ENCODE assay signal across 8 mouse cellular contexts in the genomic region with DNA sequence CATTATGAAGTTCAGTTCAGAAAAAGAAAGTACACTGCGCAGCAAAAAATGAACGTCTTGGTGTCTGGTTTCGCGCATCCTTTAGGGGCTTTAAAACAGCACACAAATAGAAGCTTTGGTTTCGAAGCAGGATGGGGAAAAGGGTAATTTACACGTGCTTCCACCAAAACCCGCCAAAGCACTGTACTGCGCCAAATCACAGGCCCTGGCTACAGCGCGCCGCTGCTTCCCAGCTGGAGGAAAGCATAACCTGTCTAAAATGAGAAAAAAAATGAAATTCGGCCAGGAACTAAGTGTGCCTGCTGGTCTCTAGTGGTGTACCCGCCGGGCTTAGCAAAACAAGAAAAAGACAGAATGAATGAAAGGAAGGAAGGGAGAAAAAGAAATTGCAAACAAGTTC. TPM values are rescaled to one million over a fixed set of nuclear protein-coding genes. Genes with fewer than 3 reads are reported as not detected.
A peak's percentile ranks its signal among the peaks of the same experiment; 100 is the strongest.
DNase-seq lines count a peak whose midpoint lies in the region; ATAC-seq lines count a peak whose summit lies in the region.

No protein-coding gene starts in this region.

- no peaks in the 10 kb centered on the region for H3K9me3 ChIP-seq in megakaryocyte, embryonic 14.5 days
- H3K9me3 ChIP-seq in forebrain, embryonic 13.5 days (replicated peaks): no peaks in the 10 kb centered on the region
- no peaks in the 10 kb centered on the region for H3K9me3 ChIP-seq in hindbrain, embryonic 16.5 days (ENCODE audit: control insufficient read depth, low read length)
- no peaks in the 10 kb centered on the region for H3K9me3 ChIP-seq in limb, embryonic 10.5 days (replicated peaks)
- H3K9me3 ChIP-seq in midbrain, embryonic 14.5 days (ENCODE audit: control insufficient read depth, low read length): no peaks in the 10 kb centered on the region

- peak; percentile 73 for DNase-seq in brain, adult 2 months (ENCODE audit: low read depth, low spot score)
- DNase-seq in limb, embryonic 10.5 days (ENCODE audit: low spot score): peak; percentile 65
- no peak for DNase-seq in midbrain, embryonic 14.5 days
- peak; percentile 54 for DNase-seq in thymus, postnatal 0 days (ENCODE audit: low spot score)

- under 1% methylated on average over 14 of the region's 14 CpGs for WGBS in forebrain, embryonic 13.5 days
- under 1% methylated on average over 14 of the region's 14 CpGs for WGBS in hindbrain, embryonic 16.5 days
- under 1% methylated on average over 14 of the region's 14 CpGs for WGBS in limb, embryonic 10.5 days
- WGBS in midbrain, embryonic 14.5 days: 1% methylated on average over 14 of the region's 14 CpGs

- peak overlapping the region; percentile 51 for H3K9ac ChIP-seq in forebrain, embryonic 13.5 days
- H3K9ac ChIP-seq in hindbrain, embryonic 16.5 days (ENCODE audit: low read depth, low read length): peak overlapping the region; percentile 57
- peak overlapping the region; percentile 21; the same call in 1 of the 2 replicates for H3K9ac ChIP-seq in midbrain, embryonic 14.5 days (replicated peaks; ENCODE audit: low read length)

- ATAC-seq in megakaryocyte, adult 5-6 weeks (ENCODE audit: poor library complexity, severe bottlenecking): no peak
- no peak for ATAC-seq in forebrain, embryonic 13.5 days
- 0 out of 2 replicates have a peak, but pooled peaks have one; percentile 17 for ATAC-seq in hindbrain, embryonic 16.5 days
- no peak for ATAC-seq in midbrain, embryonic 14.5 days (ENCODE audit: low FRiP score, low TSS enrichment)

- H3K27ac ChIP-seq in forebrain, embryonic 13.5 days: peak overlapping the region; percentile 76
- peak overlapping the region; percentile 73 for H3K27ac ChIP-seq in hindbrain, embryonic 16.5 days (ENCODE audit: low read depth, low read length)
- H3K27ac ChIP-seq in limb, embryonic 10.5 days: peak overlapping the region; percentile 75; the same call in 1 of the 2 replicates
- H3K27ac ChIP-seq in midbrain, embryonic 14.5 days (replicated peaks; ENCODE audit: low read depth, low read length): 0 out of 2 replicates have a peak overlapping the region, but pooled peaks have one; percentile 21

- peaks cover 4% of the 10 kb centered on the region for H3K27me3 ChIP-seq in megakaryocyte, embryonic 14.5 days (replicated peaks)
- H3K27me3 ChIP-seq in forebrain, embryonic 13.5 days: peaks cover 17% of the 10 kb centered on the region; the same call in 1 of the 2 replicates
- no peaks in the 10 kb centered on the region for H3K27me3 ChIP-seq in hindbrain, embryonic 16.5 days (replicated peaks; ENCODE audit: control insufficient read depth, insufficient read depth, low read length)
- peaks cover 26% of the 10 kb centered on the region for H3K27me3 ChIP-seq in limb, embryonic 10.5 days (ENCODE audit: low read depth, poor library complexity, severe bottlenecking)
- no peaks in the 10 kb centered on the region; the same call in 1 of the 2 replicates for H3K27me3 ChIP-seq in midbrain, embryonic 14.5 days (ENCODE audit: control insufficient read depth, insufficient read depth, low read length)

- H3K4me1 ChIP-seq in megakaryocyte, embryonic 14.5 days: peaks cover 33% of the 10 kb centered on the region
- peaks cover 29% of the 10 kb centered on the region for H3K4me1 ChIP-seq in forebrain, embryonic 13.5 days
- H3K4me1 ChIP-seq in hindbrain, embryonic 16.5 days (ENCODE audit: control insufficient read depth, insufficient read depth, low read depth, low read length): peaks cover 18% of the 10 kb centered on the region
- H3K4me1 ChIP-seq in limb, embryonic 10.5 days: peaks cover 25% of the 10 kb centered on the region
- H3K4me1 ChIP-seq in midbrain, embryonic 14.5 days (ENCODE audit: control insufficient read depth, insufficient read depth, low read length): peaks cover 6% of the 10 kb centered on the region

- peak overlapping the region; percentile 80 for H3K4me2 ChIP-seq in forebrain, embryonic 13.5 days
- peak overlapping the region; percentile 72 for H3K4me2 ChIP-seq in hindbrain, embryonic 16.5 days (ENCODE audit: low read length)
- peak overlapping the region; percentile 80 for H3K4me2 ChIP-seq in midbrain, embryonic 14.5 days (ENCODE audit: low read length)

- peaks cover 18% of the 10 kb centered on the region for H3K36me3 ChIP-seq in megakaryocyte, embryonic 14.5 days (replicated peaks; ENCODE audit: low read length)
- peaks cover 14% of the 10 kb centered on the region for H3K36me3 ChIP-seq in forebrain, embryonic 13.5 days (ENCODE audit: poor library complexity, severe bottlenecking)
- peaks cover 3% of the 10 kb centered on the region; the same call in 1 of the 2 replicates for H3K36me3 ChIP-seq in hindbrain, embryonic 16.5 days (ENCODE audit: control insufficient read depth, insufficient read depth, low read length)
- H3K36me3 ChIP-seq in limb, embryonic 10.5 days: peaks cover 15% of the 10 kb centered on the region
- peaks cover 15% of the 10 kb centered on the region; the same call in 1 of the 2 replicates for H3K36me3 ChIP-seq in midbrain, embryonic 14.5 days (ENCODE audit: control insufficient read depth, insufficient read depth, low read length)

- peak overlapping the region; percentile 99 for H3K4me3 ChIP-seq in megakaryocyte, embryonic 14.5 days (replicated peaks)
- H3K4me3 ChIP-seq in forebrain, embryonic 13.5 days: peak overlapping the region; percentile 79
- H3K4me3 ChIP-seq in hindbrain, embryonic 16.5 days (ENCODE audit: low read length): peak overlapping the region; percentile 56
- H3K4me3 ChIP-seq in limb, embryonic 10.5 days: peak overlapping the region; percentile 77
- H3K4me3 ChIP-seq in midbrain, embryonic 14.5 days (replicated peaks; ENCODE audit: low read depth, low read length): peak overlapping the region; percentile 80

RNA-seq across cellular contexts. Expression of gene Actrt3, which starts 1.0 kb away (rescaled TPM):
- not detected in 2 replicates for polyA plus RNA-seq in megakaryocyte, embryonic 14.5 days (2012; ENCODE audit: insufficient read depth, low replicate concordance)
- total RNA-seq in megakaryocyte, adult 5-6 weeks (2015): 0.21 TPM in 1 of 2 replicates, not detected in the other
- total RNA-seq in megakaryocyte, adult 5-6 weeks (2017): not detected in 2 replicates
- 0.08 and 0.14 TPM in 2 replicates for polyA plus RNA-seq in forebrain, embryonic 13.5 days (2015; fragmentation: Nextera tagmentation; extraction: Ambion mirVana)
- polyA plus RNA-seq in hindbrain, embryonic 16.5 days (2015; fragmentation: Nextera tagmentation; extraction: Ambion mirVana): 0.90 and 0.98 TPM in 2 replicates
- 0.08 TPM in 1 of 2 replicates, not detected in the other for polyA plus RNA-seq in limb, embryonic 10.5 days (2016; fragmentation: Nextera tagmentation; extraction: Ambion mirVana)
- polyA plus RNA-seq in midbrain, embryonic 14.5 days (2014; fragmentation: Nextera tagmentation; extraction: Ambion mirVana): 0.15 and 0.38 TPM in 2 replicates
- polyA plus RNA-seq in thymus, postnatal 0 days (2015; fragmentation: Nextera tagmentation; extraction: Ambion mirVana): not detected in 2 replicates

RNA-seq across cellular contexts. Expression of gene Mynn, which starts 1.1 kb away (rescaled TPM):
- polyA plus RNA-seq in megakaryocyte, embryonic 14.5 days (2012; ENCODE audit: insufficient read depth, low replicate concordance): 0.15 and 0.45 TPM in 2 replicates
- 16.1 and 18.7 TPM in 2 replicates for total RNA-seq in megakaryocyte, adult 5-6 weeks (2015)
- 28.2 and 28.4 TPM in 2 replicates for total RNA-seq in megakaryocyte, adult 5-6 weeks (2017)
- 34.1 and 38.4 TPM in 2 replicates for polyA plus RNA-seq in forebrain, embryonic 13.5 days (2015; fragmentation: Nextera tagmentation; extraction: Ambion mirVana)
- polyA plus RNA-seq in hindbrain, embryonic 16.5 days (2015; fragmentation: Nextera tagmentation; extraction: Ambion mirVana): 25.5 and 31.0 TPM in 2 replicates
- 27.1 and 32.2 TPM in 2 replicates for polyA plus RNA-seq in limb, embryonic 10.5 days (2016; fragmentation: Nextera tagmentation; extraction: Ambion mirVana)
- 32.8 and 41.8 TPM in 2 replicates for polyA plus RNA-seq in midbrain, embryonic 14.5 days (2014; fragmentation: Nextera tagmentation; extraction: Ambion mirVana)
- polyA plus RNA-seq in thymus, postnatal 0 days (2015; fragmentation: Nextera tagmentation; extraction: Ambion mirVana): 28.3 TPM in 2 replicates

RNA-seq across cellular contexts. Expression of gene Lrriq4, which starts 43.6 kb away (rescaled TPM):
- polyA plus RNA-seq in megakaryocyte, embryonic 14.5 days (2012; ENCODE audit: insufficient read depth, low replicate concordance): not detected in 2 replicates
- total RNA-seq in megakaryocyte, adult 5-6 weeks (2015): 0.09 TPM in 1 of 2 replicates, not detected in the other
- not detected in 2 replicates for total RNA-seq in megakaryocyte, adult 5-6 weeks (2017)
- not detected in 2 replicates for polyA plus RNA-seq in forebrain, embryonic 13.5 days (2015; fragmentation: Nextera tagmentation; extraction: Ambion mirVana)
- 0.09 TPM in 1 of 2 replicates, not detected in the other for polyA plus RNA-seq in hindbrain, embryonic 16.5 days (2015; fragmentation: Nextera tagmentation; extraction: Ambion mirVana)
- not detected in 2 replicates for polyA plus RNA-seq in limb, embryonic 10.5 days (2016; fragmentation: Nextera tagmentation; extraction: Ambion mirVana)
- polyA plus RNA-seq in midbrain, embryonic 14.5 days (2014; fragmentation: Nextera tagmentation; extraction: Ambion mirVana): not detected in 2 replicates
- 0.09 and 0.12 TPM in 2 replicates for polyA plus RNA-seq in thymus, postnatal 0 days (2015; fragmentation: Nextera tagmentation; extraction: Ambion mirVana)

RNA-seq across cellular contexts. Expression of gene Lrrc34, which starts 47.0 kb away (rescaled TPM):
- not detected in 2 replicates for polyA plus RNA-seq in megakaryocyte, embryonic 14.5 days (2012; ENCODE audit: insufficient read depth, low replicate concordance)
- total RNA-seq in megakaryocyte, adult 5-6 weeks (2015): not detected in 2 replicates
- 0.08 and 0.26 TPM in 2 replicates for total RNA-seq in megakaryocyte, adult 5-6 weeks (2017)
- 1.0 and 1.5 TPM in 2 replicates for polyA plus RNA-seq in forebrain, embryonic 13.5 days (2015; fragmentation: Nextera tagmentation; extraction: Ambion mirVana)
- 1.6 and 2.5 TPM in 2 replicates for polyA plus RNA-seq in hindbrain, embryonic 16.5 days (2015; fragmentation: Nextera tagmentation; extraction: Ambion mirVana)
- polyA plus RNA-seq in limb, embryonic 10.5 days (2016; fragmentation: Nextera tagmentation; extraction: Ambion mirVana): 1.9 and 2.8 TPM in 2 replicates
- 0.82 and 1.1 TPM in 2 replicates for polyA plus RNA-seq in midbrain, embryonic 14.5 days (2014; fragmentation: Nextera tagmentation; extraction: Ambion mirVana)
- 0.45 and 0.74 TPM in 2 replicates for polyA plus RNA-seq in thymus, postnatal 0 days (2015; fragmentation: Nextera tagmentation; extraction: Ambion mirVana)

RNA-seq across cellular contexts. Expression of gene Mecom, which starts 52.9 kb away (rescaled TPM):
- not detected in 2 replicates for polyA plus RNA-seq in megakaryocyte, embryonic 14.5 days (2012; ENCODE audit: insufficient read depth, low replicate concordance)
- total RNA-seq in megakaryocyte, adult 5-6 weeks (2015): 0.07 TPM in 1 of 2 replicates, not detected in the other
- total RNA-seq in megakaryocyte, adult 5-6 weeks (2017): not detected in 2 replicates
- 3.7 and 5.0 TPM in 2 replicates for polyA plus RNA-seq in forebrain, embryonic 13.5 days (2015; fragmentation: Nextera tagmentation; extraction: Ambion mirVana)
- 7.0 and 7.9 TPM in 2 replicates for polyA plus RNA-seq in hindbrain, embryonic 16.5 days (2015; fragmentation: Nextera tagmentation; extraction: Ambion mirVana)
- polyA plus RNA-seq in limb, embryonic 10.5 days (2016; fragmentation: Nextera tagmentation; extraction: Ambion mirVana): 167 and 217 TPM in 2 replicates
- polyA plus RNA-seq in midbrain, embryonic 14.5 days (2014; fragmentation: Nextera tagmentation; extraction: Ambion mirVana): 4.6 and 10.1 TPM in 2 replicates
- 1.1 and 1.2 TPM in 2 replicates for polyA plus RNA-seq in thymus, postnatal 0 days (2015; fragmentation: Nextera tagmentation; extraction: Ambion mirVana)

Comparison
In these comparisons a context has a peak if more than half of its experiments do, and no peak if none do; other contexts are left out.
1. H3K27ac ChIP-seq: peak in every context shown above with its lines; median percentile 76 in forebrain, embryonic 13.5 days; 75 in limb, embryonic 10.5 days; 73 in hindbrain, embryonic 16.5 days; 21 in midbrain, embryonic 14.5 days.
2. RNA of gene Mynn, which starts 1.1 kb away (polyA plus RNA-seq): 32.8 to 41.8 TPM in midbrain, embryonic 14.5 days, 34.1 to 38.4 TPM in forebrain, embryonic 13.5 days, 27.1 to 32.2 TPM in limb, embryonic 10.5 days, 28.3 TPM in thymus, postnatal 0 days and 25.5 to 31.0 TPM in hindbrain, embryonic 16.5 days; 0.15 to 0.45 TPM in megakaryocyte, embryonic 14.5 days; every median in the first group is over 10 times any median in the second.
3. Peak in every context shown above with its lines, with median percentiles within 50 percentile points of each other: H3K4me3 ChIP-seq, H3K4me2 ChIP-seq and H3K9ac ChIP-seq.